Mouse (Mus musculus) cerebellum, postnatal 36 days (tissue): ENCODE results near the gene 2210010C04Rik.

Source experiments
- DNase-seq, 2 experiments: peaks; one replicate each; pipeline ENCODE4 v3.0.0; 2021 to 2022; ENCODE audit warnings: mixed read lengths in 2 of 2

Gene 2210010C04Rik

DNA sequence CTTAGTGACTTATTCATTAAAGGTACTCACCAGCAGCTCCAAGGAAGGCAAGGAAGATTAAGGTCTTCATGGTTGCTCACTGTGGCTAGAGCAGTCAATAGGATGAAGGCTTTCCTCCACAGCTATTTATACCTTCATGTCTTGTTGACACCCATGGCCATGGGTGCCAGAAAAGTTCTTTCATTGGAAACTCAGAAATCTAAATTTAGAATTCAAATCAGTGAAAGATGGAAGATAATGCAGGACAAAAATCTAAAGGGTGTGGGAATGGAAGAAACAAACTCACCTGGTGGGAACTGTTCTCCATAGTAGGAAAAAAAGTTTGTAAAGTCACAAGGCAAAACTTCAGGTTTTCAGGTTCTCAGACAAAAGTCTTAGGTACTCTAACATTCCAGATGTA is at the start of gene 2210010C04Rik:
Gene 2210010C04Rik (minus strand): TSS at position 101 of the 400 bp plus-strand sequence.
- no peak for DNase-seq

DNA sequence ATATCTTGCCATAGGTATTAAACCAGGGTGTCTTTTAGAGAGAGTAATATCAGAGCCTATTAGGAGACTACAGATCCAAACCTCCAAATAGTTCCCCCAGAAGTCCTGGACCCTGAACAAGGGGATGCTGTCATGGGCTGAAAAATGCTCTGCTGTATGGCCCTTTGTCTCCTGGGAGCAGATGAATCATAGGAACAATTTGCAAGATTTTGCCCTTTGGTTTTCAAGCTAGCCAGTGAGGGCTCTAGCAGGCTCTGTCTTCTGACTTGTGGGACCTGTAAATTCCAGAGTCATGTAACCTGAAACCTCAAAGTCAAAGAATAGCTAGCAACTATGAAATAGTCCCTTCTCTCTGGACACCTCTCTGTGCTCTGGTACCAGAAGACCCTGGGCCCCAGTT is 44.8 kb upstream of the 2210010C04Rik start:
- DNase-seq = no peak

DNA sequence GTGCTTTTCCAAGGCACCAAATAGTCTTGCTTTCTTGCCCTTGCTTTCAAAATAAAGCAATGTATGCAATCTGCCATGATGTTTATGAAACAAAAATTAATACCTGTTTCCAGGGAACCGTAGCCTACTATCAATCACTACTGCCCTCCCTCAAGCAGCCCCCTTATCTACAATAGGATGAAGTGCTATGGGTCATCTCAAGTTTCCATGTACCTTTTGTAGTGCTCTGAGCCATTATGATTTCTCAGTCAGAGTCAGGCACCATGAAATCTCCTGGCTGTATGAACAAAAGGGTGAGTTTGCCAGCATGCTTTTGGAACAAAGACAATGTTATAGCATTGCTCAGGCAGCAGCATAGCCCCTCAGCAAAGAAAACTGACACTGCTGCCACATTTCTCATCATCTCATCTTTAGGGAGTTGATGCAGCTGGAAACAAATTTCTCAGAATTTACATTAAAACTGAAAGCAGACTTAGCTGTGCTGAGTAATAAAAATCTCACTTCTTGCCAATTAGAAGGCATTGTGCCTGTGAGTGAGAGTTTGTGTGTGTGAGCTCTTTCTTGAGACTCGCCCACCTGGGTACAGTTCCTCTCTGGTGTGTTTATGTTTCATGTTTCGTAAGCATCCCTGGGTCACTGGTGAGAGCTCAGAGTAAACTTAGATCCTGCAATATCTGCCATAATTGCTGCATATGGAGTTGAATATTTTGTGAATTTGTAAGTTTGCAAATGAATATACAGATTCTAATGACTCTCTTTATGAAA is 43.4 kb upstream of the 2210010C04Rik start:
- no peak for DNase-seq

DNA sequence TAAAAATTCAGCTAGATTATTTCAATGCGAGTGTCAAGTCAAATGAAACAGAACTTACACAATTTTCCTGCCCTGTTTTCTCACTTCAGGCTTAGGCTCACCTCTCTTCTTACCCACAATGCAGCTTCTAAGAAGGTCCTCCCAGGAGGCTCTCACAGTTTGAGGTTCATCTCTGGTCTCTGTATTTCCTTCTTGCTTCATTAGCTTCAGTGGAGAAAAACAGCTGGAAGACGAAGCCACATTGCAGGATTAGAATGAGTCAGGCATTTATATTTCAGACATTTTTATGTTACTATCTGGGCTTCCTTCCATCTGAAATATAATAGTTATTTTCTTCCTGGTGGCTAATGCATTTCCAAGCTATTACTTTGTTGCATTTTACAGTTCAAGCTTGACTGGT is 40.4 kb upstream of the 2210010C04Rik start:
- DNase-seq = no peak

DNA sequence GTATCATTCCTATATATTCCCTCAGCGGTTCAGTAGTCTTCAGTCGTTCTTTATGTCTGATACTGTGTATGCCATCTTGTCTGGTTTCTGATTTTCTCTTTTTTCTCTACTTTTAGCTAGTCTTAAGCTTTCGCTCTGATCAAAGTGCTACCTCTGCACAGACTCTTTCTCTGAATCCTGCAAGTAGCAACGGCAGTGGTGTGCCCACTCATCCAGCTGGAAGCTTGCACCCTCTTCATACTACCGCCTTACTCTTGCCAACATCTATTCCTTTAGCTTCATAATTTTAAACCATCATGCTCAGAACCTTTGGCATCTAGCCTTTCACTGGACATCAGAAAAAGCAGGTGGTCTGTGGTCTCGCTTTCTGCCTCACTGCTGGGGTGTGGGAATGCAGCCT is 28.0 kb upstream of the 2210010C04Rik start:
- DNase-seq = no peak

DNA sequence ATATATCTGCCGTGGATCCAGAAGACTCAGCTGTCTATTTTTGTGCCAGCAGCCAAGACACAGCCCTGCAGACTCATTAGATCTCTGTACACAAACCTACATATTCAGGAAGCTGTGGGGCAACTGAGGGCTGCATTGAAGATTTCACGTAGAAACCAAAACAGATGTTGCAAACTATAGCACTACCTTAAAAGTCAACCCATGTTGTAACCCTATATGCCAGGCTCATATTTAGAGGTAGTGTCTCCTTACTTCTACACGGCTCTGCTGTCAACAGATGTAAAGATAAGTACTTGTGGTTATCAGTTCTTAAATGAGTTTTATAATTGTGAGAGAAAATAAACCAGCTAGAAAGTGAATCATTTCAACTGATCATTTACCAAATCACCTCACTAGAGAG is 27.4 kb upstream of the 2210010C04Rik start:
- DNase-seq = no peak

DNA sequence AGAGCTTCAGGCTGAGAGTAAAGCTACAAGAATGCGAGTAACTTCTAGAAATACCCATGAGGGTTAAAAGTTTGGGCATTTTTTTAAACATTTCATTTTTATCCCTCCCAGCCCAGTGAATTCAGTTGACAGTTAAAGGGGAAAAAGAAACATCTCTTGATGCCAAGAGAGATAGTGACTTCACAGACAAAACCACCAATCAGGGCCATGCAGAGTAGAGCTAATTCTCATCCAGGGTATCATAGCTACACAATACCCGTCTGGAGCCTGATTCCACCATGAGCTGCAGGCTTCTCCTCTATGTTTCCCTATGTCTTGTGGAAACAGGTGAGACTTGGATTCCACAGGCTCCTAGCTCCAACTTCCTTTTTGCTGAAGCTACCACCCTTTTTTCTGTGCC is 26.8 kb upstream of the 2210010C04Rik start:
- DNase-seq = no peak

DNA sequence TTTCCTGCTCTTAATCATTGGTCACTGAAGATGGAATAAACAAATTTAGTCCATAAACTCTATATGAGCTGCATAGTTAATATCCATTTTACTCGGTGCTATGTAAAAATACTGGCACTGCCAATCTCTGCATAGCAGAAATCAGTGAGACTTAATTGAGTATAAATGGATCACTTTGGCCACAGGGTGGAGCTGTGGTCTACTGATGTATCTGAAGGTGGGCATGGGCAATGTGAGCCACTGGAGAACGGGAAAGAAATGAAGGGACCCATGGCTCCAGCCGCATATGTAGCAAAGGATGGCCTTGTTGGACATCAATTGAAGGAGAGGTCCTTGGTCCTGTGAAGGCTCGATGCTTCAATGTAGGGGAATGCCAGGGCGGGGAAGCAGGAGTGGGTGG is 25.8 kb upstream of the 2210010C04Rik start:
- DNase-seq = no peak

DNA sequence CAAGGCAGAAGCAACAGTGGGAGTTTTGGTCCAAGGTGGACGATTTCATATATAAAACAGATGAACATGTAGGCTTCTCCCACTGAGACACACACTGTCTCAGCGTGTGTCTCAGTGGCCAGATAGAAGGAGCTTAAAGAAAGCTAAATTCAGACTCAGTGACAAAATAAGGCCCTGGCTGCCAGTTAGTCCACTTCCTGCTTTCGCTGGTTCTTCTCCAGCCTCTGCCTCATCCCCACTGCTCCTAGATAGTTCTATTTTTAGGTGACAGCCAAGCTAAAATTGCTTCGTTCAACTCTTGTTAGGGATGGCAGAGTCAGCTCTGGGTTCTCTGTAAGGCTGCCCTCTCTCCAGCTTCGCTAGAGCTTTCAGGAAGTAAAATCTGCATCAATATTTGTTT is 22.3 kb upstream of the 2210010C04Rik start:
- no peak for DNase-seq

DNA sequence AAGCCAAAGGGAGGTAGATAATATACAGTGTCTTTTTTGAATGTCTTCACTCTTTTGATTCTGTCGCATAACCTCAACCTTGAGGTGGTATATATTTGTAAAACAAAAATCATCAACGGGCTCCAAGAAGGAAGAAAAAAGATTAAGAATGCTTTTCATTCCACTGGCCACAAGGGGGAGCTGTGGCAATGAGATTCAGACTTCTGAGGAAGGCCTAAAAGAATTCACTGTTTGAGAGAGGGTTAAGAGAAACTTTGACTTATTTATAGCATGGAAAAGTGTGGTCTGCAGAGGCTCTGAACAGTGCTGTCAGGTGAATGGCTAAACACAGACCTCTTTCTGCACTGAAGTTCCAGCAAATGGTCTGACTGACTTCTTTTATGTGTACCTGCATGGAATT is 20.3 kb upstream of the 2210010C04Rik start:
- DNase-seq = no peak

DNA sequence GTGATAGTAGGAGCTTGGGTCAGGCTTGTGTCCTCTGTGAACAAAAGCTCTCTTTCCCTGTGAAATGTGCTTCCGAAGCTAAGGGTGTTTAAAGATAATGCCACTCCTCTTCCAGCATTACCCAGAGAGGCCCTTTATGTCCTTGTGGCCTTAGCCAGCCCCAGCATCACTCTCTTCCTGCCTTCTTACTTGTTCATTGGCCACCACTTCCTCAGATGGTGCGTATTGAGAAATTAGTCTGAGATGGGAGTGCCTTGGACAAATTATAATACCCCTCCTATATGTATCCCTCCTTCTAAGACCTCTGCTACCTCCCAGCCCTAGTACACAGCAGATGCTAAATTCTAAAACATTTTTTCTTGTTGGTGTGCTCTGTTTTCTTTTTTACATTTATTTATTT is 19.1 kb upstream of the 2210010C04Rik start:
- no peak for DNase-seq

DNA sequence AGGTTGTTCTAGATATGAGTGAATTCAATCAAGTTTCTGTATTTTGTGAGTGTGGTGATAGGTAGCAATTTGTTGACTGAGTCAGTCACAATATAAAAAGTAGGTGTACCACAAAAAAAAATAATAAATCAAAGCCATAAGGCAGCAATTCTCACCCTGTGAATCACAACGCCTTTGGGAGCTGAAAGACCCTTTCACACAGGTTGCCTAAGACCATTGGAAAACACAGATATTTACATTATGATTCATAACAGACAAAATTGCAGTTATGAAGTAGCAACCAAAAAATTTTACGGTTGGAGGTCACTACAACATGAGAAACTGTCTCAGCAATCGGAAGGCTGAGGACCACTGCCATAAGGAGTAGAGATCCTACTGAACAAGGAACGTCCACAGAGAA is 16.5 kb upstream of the 2210010C04Rik start:
- DNase-seq = no peak

DNA sequence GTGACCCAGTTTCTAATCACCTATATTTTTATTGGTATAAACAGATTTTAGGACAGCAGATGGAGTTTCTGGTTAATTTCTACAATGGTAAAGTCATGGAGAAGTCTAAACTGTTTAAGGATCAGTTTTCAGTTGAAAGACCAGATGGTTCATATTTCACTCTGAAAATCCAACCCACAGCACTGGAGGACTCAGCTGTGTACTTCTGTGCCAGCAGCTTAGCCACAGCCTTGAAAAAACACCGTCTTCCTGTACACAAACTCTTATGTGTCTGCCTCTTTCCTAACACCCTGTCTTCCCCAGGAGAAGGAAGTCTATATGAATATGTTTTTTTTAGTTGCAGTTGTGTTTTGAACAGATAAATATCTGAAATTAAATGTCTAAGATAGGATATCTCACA is 13.3 kb upstream of the 2210010C04Rik start:
- DNase-seq = no peak

DNA sequence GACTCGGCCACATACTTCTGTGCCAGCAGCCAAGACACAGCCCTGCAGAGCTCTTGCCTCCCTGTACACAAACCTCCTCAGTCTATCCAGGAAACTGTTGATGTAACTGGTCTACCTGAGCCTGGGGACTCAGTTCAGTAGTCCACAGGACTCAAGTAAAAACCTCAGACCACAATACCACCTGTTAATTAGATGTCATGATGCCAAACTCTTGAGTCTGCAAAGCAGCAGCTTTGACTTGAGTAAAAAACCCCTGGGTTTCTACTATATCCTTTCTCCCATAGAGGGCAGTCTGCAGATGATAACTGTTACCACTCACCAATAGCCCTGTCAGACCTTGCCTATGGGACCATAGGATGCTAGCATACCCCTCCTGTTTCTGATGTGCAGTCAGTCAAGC is 12.7 kb upstream of the 2210010C04Rik start:
- no peak for DNase-seq

DNA sequence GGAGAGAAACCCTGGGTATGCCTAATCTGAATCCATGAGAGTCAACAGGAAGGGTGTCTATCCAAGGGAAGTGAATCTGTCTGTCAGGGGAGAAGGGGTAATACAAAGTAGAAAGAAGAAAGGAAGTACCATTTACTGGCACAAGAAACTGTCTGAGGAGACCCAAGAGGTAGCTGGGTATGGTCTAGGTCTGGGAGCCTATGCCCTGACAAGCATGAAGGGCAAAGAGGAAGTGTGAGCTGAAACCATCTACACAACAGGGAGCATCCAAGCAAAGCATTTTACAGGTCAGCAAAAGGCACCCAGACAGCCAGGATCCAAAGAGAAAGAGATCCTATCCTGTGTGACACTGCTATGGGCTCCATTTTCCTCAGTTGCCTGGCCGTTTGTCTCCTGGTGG is 11.9 kb upstream of the 2210010C04Rik start:
- no peak for DNase-seq

DNA sequence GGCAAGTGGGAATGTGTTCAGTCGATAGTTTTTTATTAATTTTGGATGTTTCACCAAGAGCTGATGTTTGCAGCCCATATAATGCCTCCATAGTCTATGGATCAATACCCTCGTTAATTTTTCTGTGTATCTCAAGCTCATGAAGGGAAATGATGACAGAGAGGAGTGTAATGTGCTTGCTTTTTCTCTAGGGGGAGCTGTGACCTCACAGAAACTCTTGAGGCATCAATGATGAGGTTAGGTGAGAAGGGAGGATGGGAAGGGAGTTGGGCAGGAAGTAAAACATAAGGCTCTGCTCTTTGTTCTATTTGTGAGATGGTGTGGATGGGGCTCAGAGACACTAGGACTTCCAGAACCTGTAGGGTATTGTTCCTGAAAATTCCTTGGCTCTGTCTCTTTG is 11.2 kb upstream of the 2210010C04Rik start:
- DNase-seq = no peak

DNA sequence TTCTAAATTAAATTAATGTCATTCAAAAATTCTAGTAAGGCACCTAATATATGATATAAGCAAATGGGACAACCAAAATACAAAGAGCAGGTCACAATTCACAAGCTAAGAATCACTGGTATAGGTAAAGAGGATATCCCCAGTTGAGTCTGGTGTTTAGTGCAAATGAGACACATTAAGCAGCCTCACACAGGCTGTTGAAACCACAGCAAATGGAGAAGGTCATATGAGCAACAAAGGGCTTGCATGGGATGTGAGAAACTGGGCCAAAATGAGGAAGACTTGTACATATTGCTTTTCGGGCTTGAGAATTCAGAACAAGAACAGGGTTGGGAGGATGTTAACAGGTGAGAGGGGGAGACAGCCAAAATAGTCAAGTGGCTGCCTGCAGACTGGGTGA is 9.4 kb upstream of the 2210010C04Rik start:
- no peak for DNase-seq

DNA sequence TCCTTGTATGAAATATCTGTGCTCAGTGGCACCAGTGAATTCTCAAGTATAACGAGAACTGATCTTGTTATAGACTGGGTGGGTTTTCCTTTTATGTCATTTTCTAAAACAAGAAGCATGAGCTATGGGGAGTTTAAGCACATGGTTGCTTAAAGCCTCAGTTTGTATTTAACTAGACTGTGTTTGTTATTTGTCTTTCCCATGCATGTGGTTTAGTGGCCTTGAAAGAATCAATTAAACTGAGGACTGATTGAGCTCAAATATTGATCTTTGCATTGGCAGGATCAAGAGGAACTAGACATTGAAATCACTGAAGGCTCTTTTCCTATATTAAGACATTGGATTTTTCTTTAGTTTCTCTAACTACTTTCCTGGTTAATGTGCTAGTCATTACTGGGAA is 9.0 kb upstream of the 2210010C04Rik start:
- no peak for DNase-seq

DNA sequence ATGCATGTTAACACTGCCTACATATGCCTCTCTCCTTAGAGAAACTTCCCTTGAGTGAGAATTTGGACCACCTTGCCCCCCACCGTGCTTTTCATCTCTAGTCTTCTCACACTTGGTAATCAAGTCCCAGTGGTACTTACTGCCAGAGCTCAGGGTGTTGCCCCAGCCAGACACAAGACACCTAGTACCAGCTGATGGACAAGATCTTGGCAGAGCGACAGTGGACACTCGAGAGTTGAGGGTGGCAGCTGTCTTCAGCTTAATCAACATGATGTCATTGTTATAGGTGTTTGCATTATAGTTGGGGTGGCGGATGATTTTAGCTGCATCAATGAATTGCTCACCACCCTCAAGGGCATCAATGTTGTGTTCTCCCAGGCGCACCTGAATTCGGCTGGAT is 2.5 kb downstream of the 2210010C04Rik start:
- DNase-seq = no peak

DNA sequence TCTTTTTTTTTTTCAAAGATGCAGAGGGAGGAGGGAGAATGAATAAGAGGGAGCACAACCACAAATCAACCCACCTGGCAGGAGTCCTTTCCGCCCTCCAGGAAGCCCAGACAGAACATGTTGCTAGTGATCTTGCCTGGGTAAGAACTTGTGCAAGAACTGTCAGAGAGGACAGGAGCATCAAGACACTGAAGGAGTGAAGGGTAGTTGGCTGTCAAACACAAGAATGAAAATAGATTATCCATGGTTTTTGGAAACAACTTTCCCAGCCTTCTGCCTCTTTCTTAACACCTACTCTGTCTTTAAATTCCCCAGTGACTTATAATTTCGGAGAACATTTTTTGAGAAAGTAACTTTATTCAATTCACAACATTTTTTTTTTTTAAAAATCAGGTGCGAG is 3.1 kb downstream of the 2210010C04Rik start:
- no peak for DNase-seq

DNA sequence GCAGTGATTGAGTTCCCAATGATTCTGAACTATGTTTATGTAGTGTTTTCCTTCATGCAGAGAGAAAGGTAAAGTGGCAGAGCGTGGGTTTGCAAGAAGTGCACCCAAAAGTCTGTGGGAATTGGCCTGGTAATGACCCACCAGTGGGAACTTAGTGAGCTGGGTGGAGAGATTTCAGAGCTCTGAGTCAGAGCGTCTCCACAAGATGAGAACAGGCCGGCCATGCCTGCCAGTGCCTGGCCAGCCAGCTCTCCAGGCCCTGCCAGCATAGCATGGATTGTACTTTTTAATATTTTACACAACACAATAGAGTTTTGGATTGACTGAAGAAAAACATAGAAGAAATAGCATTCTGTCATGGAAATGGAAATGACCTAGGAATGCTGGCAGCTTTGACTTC is 4.5 kb downstream of the 2210010C04Rik start:
- DNase-seq = no peak

DNA sequence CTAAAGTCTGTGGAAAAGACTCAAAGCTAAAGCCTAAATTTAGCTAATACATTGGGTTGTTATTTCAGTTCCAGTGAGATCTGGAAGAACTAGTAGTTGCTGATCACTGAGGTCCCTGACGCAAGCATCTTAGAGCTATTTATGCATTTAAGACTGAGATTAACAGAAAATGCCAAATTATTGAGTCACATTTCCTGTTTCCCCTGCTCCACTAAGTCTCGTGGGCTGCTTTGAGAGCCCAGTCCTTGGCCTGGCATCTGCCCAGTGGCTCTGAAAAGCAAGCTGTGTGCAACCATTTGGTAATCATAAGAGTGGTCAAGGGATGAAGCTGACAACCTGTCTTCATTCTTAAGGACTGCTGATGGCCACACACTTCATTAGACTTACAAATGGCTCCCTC is 8.3 kb downstream of the 2210010C04Rik start:
- DNase-seq = no peak

DNA sequence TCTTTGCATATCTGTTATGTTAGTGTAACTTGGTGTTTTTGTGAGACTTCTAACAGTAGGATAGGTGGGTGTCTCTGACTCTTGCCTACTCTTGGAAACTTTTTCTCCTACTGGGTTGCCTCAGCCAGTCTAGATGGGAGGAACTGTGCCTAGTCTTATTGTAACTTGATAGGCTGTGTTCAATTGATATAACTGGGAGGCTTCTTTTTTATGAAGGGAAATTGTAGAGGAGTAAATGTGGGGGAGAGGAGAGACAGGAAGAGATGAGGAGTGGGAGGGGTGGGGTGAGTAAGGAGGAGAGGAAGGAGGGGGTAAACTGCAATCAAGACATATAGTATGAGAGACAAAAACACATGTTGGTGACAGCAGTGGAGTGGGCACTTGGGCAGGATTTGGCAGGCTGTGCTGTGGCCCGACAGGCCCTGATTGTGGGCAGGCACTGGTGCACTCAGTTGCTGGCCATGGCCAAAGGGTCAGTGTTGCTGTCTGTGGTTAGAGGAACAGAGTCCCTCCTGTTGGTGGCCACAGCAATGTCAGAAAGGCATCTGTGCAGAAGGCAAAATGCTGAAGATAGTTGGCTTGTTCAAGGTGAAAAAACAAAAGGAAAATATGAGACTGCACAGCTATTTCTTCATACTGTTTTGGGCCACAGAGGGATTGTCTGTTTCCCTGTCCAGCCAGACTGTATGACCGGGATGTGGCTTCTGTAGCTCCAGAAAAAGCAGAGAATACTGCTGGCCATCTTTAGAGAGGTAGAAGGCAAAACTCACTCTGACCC is 9.2 kb downstream of the 2210010C04Rik start:
- DNase-seq = no peak

DNA sequence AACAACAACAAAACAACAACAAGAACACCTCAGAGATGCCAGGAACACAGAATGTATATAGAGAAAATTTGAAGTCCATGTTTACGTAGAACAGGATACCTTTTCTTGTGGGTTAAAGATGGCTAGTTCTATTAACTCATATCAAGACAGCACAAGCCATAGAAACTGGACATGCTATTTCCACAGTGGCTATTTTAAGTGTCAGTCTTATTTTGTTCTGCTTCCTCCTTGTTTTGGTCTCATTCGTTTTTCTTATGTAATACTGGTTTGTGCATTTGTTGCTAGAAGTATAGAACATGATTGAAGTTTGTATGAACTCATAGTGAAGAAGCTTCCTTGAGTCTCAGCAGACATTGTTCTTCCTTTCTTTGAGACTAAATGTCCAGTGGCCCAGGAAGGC is 16.2 kb downstream of the 2210010C04Rik start:
- no peak for DNase-seq

DNA sequence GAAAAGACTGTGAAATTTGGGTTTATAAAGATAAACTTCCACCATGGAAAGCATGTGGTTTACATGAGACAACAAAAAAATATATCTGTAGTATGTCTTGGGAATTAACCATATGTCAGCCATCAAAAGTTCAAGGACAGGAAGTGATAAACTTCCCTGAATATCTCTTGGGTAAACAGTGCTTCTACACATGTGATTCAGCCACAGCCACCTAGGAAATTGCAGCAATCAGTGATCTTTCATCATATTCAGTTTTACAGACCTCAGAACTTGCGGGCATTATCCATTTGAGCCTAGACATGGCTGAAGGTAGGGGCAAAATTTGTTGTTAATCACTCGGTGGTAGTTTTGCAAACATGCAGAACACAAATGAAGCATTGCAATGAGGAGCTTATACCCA is 16.7 kb downstream of the 2210010C04Rik start:
- no peak for DNase-seq
